Mouse (Mus musculus): Measurements from ENCODE around the gene Hist1h2bp.
"Not testable (repeated sequence)": the region's sequence is repeated elsewhere in the genome, so short reads cannot be mapped to it uniquely, and the experiment has no call there.

Hist1h2bp gene

DNA sequence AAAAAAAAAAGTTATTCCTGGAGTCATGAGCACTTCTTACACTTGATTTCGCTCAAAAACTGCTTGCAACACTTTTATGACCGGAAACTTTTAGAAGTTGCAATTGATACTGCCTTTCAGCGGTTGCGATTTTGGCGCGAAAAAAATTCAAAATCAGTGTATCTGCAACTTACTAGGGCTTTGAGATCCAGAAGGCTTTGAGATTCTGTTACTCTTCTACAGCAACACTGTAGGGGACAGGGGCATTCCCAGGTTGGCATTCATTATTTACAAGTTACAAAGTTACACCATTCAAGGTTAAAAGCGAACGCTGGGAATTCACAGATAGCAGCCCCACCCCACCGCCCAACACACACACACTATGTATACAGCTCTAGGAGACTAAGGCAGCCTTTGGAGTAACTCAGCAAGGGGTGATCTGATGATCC, 3.5 kb upstream of the Hist1h2bp start:
- peak; percentile 52 for DNase-seq

DNA sequence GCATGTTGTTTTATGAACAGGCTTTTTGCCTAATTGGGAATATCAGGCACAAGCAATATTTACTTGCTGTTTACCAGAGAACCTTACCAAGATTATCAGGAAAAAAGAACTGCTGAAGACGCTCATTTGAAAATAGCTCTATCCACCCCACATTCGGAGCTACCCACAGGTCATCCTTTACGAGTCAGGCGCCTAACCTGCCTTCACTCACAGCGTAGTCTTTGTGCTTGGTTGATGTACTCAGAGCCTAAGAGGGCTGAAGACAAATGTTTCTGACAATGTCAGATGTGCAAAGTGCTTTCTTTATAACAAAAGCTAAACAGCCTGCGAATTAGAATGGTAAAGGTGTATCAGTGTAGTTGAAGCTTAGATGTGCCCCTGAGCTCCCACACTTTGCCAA, 3.0 kb upstream of the Hist1h2bp start:
- no peak for DNase-seq

DNA sequence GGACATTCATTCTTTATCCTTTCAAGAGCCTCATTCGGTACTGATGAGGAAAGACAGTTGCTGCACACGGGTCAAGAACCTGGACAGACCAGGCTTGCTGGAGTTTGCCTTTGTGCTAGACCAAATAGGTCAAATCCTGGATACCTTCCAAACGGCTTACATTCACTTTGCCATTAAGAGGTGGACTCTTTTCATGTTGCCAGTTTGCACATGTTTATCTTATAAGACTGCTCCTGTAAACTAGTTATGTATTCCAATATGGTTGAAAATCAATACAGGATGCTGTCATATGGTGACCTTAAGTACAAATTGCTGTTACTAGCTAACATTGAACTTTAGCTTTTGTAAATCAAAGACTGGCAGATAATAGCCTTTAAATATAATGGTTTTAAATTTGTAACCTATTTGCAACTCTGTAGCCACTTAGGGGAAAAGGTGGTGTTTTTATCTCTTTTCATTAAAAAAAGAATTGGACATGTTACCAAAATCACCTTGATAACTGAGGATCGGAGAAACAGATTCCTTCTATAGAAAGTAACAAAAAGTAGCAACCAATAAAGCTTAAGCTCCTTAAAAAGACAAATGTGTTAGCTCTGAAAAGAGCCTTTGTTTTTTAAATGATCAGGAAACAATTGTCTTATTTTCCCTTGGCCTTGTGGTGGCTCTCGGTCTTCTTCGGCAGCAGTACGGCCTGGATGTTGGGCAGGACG, 917 bp upstream of the Hist1h2bp start:
- DNase-seq = no peak

DNA sequence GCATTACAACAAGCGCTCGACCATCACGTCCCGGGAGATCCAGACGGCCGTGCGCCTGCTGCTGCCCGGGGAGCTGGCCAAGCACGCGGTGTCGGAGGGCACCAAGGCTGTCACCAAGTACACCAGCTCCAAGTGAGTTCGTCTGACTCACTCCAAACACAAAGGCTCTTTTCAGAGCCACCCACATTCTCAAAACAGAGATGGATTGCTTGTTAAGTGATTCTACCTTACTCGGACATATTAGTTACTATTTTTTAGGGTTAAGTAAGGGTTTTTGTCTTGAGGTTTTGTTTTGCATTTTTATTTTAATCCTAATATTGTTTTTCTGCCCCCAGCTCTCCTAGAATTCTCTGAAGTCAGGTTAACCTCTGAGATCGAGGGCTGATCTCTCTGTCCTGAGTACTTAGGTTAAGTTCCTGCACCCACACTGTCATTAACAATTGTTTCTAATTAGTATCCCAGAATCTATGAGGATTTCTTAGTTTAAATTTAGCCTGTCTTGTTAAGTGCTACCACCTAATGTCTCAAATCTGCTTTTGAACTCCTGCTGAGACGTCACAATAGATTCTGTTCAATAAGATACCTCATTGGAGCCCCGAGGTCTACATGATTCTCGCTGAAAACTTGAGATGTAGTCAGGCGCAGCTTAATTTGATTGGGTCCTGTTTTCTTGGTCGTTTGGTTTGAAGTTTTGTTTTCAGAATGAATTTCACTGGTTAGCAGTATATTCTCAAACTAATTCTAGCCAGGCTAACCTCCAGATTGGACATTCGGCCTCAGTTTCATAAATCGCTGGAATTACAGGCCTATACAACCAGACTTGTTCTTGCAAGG, 716 bp downstream of the Hist1h2bp start:
- no peak for DNase-seq

DNA sequence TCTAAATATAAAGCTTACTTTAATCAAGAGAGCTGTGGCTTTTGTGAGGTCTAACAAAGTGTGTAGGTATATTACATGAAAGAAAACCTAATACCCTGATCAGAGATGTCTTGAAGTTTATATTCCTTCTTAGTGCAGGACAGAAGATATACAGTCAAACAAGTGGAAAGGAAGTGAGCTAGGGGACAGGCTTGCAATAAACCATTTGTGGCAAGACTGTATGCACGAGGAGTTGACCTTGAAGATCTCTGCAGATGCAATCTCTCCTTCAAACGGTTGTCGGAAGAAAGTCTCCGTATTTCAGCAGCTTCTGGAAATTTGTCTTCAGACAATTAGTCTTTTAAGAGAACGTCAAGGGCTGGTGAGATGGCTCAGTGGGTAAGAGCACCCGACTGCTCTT, 2.7 kb downstream of the Hist1h2bp start:
- DNase-seq = no peak

DNA sequence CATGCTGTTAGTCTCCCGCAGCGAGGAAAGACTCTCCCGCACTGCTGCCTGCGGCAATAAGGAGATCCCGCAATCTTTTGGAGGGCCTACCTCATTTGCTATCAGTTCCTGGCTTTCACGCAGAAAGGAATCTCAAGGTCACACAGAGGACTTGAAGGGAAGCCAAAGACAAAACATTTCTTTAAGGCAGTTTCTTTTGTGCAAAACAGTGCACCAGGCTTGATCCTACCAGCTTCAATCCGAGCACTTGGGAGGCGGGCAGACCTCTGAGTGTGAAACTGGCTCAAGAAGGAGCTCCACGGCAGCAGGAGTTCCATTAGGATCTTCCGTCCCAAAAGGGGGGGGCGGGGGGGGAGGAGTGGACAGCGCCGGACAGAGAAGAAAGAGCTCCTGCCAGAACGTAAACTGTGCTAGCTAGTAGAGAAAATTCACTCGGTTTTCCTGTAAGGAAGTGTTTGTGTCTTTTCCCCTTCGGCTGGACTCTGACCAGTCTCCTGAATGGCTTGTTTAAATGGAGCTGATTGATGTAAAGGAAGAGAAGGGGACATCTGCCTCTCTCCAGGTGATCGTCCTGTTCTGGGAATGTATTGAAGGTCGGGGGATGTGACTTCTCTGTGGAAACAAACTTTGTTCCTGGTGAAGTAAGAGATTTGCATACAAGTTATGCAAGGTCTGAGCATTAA, 3.5 kb downstream of the Hist1h2bp start:
- DNase-seq = no peak

GRCm38 (mm10) chr13:21795584-21795983, 8.3 kb downstream of the Hist1h2bp start:
- DNase-seq = no peak

DNA sequence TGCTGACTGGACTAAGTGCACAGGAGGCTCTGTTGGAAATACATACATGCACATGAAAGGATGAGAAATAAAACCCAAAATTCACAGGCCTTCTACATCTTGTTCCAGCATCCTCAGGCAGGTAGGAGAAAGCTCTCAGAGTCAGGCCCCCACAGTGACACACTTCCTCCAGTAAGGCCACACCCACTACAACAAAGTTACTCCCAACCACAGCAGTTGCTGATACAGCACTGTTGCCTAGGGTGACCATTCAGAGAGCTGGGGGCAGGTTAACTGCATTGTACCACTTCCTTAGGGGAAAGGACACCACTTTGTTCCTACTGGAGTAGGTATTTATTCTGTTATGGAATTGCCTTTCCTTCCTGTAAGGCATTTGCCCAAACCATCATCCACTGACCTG, 9.9 kb downstream of the Hist1h2bp start:
- DNase-seq = not testable (repeated sequence)

DNA sequence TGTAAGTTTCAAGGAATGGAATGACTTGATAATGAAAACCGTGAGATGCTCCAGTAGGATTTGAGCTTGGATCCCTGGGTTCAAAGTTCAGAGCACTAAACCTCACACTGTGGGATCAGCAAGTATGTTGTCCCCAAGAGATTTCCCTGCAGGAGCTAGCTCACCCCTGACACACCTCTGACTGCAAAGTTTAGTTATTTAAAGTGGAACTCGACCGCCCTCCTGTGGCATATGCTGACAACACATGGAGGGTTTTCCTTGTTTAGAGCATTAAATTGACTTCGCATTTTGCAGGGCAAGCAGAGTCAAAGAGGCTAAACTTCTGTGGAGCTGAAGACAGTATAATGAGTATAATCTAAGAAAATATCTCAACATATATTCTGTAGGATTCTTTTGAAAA, 15.8 kb downstream of the Hist1h2bp start:
- DNase-seq = not testable (repeated sequence)

DNA sequence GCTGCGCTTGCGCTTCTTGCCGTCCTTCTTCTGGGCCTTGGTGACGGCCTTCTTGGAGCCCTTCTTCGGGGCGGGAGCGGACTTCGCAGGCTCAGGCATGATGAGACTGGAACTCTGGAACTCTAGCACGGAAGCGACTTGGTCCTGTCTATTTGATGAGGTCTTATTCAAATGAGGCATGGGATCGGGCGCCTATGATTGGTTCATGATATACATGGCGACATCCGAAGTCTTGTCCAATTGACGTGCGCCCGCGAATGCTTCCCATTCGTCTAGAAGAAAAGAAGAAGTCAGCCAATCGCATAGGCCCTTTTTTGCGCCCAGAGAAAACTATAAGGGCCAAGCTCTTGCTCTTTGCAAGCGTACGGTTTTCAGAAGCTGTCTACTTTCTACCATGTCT, 22.8 kb downstream of the Hist1h2bp start, which contains the start of the genes Hist1h2bq and Hist1h2ao:
Gene Hist1h2bq (minus strand): TSS at position 125 of the 400 bp plus-strand sequence.
Gene Hist1h2ao (plus strand): TSS at position 393 of the 400 bp plus-strand sequence.
- DNase-seq = not testable (repeated sequence)

DNA sequence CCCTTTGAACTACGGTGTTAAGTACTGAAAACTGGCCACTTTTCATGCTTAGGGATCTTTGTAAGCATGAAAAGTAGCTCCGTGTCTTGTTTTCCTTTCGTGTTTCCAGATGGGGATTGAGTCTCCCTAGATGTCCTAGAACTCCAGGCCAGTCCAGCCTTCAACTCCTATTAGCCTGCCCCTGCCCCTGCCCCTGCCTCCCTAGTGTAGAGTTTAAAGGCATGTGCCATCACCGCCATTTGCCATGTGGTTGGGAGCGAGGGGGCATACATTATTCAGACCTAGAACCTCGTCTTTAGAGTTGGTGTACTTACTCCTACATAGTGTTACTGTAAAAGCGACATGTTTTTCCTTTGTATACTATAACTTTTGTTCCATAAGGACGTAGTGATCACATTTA, 23.8 kb downstream of the Hist1h2bp start:
- DNase-seq = not testable (repeated sequence)

DNA sequence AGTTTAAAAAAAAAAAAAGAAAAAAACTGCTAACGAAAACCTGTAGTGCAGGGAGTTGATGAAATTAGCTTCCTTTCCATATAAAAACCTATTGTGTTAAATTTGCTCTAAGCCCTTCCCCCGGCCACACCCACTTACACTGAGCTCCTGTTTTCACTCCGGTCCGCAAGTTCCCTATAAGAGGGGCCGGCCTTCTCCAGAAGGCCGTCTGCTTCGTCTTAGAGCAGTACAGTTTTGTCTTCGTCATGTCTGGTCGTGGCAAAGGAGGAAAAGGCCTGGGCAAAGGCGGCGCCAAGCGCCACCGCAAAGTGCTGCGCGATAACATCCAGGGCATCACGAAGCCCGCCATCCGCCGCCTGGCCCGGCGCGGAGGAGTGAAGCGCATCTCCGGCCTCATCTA, 24.3 kb downstream of the Hist1h2bp start, which contains the start of gene Hist1h4m:
Gene Hist1h4m (plus strand): TSS at position 208 of the 400 bp plus-strand sequence.
- peak; percentile 71 for DNase-seq

- not testable (repeated sequence) for DNase-seq
Measured at GRCm38 (mm10) chr13:21812092-21812491, 24.8 kb downstream of the Hist1h2bp start.

GRCm38 (mm10) chr13:21820082-21820890, 33.0 kb downstream of the Hist1h2bp start:
- not testable (repeated sequence) for DNase-seq

DNA sequence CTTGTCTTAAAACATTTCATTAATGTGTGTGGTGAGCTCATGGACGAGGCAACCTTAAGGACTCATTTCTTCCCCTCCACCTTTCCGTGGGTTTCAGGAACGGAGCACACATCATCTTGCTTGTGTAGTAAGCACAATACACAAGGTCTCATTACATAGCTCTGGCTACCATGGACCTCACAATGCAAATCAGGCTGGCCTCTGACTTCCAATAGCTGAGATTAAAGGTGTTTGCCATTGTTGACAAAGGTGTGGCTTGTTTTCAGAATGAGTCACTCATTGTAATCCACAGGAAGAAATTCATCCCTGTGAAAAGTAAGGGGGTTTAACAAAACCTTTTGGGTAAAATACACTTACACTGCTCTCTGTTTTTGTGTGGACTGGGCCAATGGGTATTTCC, 41.2 kb downstream of the Hist1h2bp start:
- DNase-seq = no peak

- DNase-seq = peak; percentile 9
Measured at GRCm38 (mm10) chr13:21830344-21830743, 43.1 kb downstream of the Hist1h2bp start.

DNA sequence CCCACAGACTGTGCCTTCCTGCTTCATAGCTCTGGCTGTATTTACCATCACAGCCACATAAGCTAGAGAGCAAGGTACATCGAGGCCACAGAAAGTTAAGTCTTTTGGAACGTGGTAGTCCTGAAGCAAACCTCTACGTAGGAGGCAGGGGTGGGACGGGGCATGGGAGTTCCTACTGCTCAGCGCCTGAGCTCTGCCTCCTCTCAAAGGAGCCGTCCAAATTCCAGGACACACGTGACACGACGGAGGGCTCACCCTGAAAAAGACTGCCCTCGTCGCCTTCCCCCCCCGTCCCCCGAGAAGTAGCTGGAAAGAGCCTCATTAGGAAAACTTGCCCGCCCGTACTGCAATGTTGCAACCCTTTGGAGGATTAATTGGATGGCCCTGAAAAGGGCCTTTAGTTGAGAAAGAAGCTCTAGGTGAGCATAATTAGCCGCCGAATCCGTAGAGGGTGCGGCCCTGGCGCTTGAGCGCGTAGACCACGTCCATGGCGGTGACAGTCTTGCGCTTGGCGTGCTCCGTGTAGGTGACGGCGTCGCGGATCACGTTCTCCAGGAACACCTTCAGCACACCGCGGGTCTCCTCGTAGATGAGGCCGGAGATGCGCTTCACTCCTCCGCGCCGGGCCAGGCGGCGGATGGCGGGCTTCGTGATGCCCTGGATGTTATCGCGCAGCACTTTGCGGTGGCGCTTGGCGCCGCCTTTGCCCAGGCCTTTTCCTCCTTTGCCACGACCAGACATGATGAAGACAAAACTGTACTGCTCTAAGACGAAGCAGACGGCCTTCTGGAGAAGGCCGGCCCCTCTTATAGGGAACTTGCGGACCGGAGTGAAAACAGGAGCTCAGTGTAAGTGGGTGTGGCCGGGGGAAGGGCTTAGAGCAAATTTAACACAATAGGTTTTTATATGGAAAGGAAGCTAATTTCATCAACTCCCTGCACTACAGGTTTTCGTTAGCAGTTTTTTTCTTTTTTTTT, 44.4 kb downstream of the Hist1h2bp start, which contains the start of gene Hist1h4n:
Gene Hist1h4n (minus strand): TSS at position 779 of the 977 bp plus-strand sequence.
- peak; percentile 57 for DNase-seq

DNA sequence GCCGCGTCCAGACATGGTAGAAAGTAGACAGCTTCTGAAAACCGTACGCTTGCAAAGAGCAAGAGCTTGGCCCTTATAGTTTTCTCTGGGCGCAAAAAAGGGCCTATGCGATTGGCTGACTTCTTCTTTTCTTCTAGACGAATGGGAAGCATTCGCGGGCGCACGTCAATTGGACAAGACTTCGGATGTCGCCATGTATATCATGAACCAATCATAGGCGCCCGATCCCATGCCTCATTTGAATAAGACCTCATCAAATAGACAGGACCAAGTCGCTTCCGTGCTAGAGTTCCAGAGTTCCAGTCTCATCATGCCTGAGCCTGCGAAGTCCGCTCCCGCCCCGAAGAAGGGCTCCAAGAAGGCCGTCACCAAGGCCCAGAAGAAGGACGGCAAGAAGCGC, 46.2 kb downstream of the Hist1h2bp start, which contains the start of the genes Hist1h2ap and Hist1h2br:
Gene Hist1h2ap (minus strand): TSS at position 47 of the 400 bp plus-strand sequence.
Gene Hist1h2br (plus strand): TSS at position 283 of the 400 bp plus-strand sequence.
- not testable (repeated sequence) for DNase-seq
